In genomic region chr5:44831287-44831686, GRCm38 (mm10) we compare ENCODE assay signal across 8 mouse cellular contexts. TPM values are rescaled to one million over a fixed set of nuclear protein-coding genes. Genes with fewer than 3 reads are reported as not detected.
DNase-seq lines count a peak whose midpoint lies in the region; ATAC-seq lines count a peak whose summit lies in the region.

No protein-coding gene starts in this region.

- DNase-seq in embryo, embryonic 9.5 days (ENCODE audit: extremely low spot score): peak; percentile 24
- DNase-seq in embryo, embryonic 11 days: no peak
- DNase-seq in ovary, postnatal 14 days (ENCODE audit: low spot score): peak; percentile 27
- no peak for DNase-seq in ovary, adult 18-20 months (ENCODE audit: low spot score)
- peak; percentile 3 to 16 for DNase-seq in adrenal gland, postnatal 4 days (ENCODE audit: low spot score in 2 of 2)
- DNase-seq in induced T-regulatory cell, adult 2 months (ENCODE audit: low read depth): peak; percentile 9
- peak; percentile 2 for DNase-seq in naive thymus-derived CD4-positive, alpha-beta T cell, adult 2 months (ENCODE audit: low read depth)

- ATAC-seq in inflammation-experienced regulatory T-cells, adult 6 months: no peak

RNA-seq across cellular contexts. Expression of gene Ldb2, which starts 31.8 kb away (rescaled TPM):
- 10 to 100 TPM; 79.4 to 80.9 TPM for total RNA-seq in adrenal gland, postnatal 4 days (2021)
- polyA plus RNA-seq in inflammation-experienced regulatory T-cells, adult 6 months (2017; shearing (Covaris generic)): not detected

Comparison
In these comparisons a context has a peak if more than half of its experiments do, and no peak if none do; other contexts are left out.
1. DNase-seq: peak in embryo, embryonic 9.5 days (single experiment), ovary, postnatal 14 days (single experiment), adrenal gland, postnatal 4 days (2 of 2), induced T-regulatory cell, adult 2 months (single experiment) and naive thymus-derived CD4-positive, alpha-beta T cell, adult 2 months (single experiment); none in embryo, embryonic 11 days (single experiment) and ovary, adult 18-20 months (single experiment).